Mouse (Mus musculus) embryonic facial prominence, embryonic 15.5 days (tissue): ENCODE data around the gene Stkld1. TPM values are rescaled to one million over a fixed set of nuclear protein-coding genes. Genes with fewer than 3 reads are reported as not detected.

Experiments used
- ATAC-seq: fragments of 200-750 bp; cut with Nextera tagmentation; 2 replicates; pipeline ENCODE4 v1.8.0; 2017; ENCODE audit warnings: low read depth, moderate TSS enrichment; ENCODE audit not compliant: insufficient number of reproducible peaks, low FRiP score, low TSS enrichment
- H3K27ac ChIP-seq: fragments of 300-500 bp; sonication (generic); replicated peaks from 2 replicates; pipeline ENCODE4 v1.5.1; 2015; ENCODE audit warnings: mild to moderate bottlenecking, inconsistent platforms
- H3K27me3 ChIP-seq: fragments of 300-500 bp; sonication (generic); 2 replicates; pipeline ENCODE4 v1.6.1; 2015; ENCODE audit warnings: inconsistent platforms
- H3K36me3 ChIP-seq: fragments of 300-500 bp; sonication (generic); 2 replicates; pipeline ENCODE4 v1.6.1; 2015; ENCODE audit warnings: mild to moderate bottlenecking, inconsistent platforms
- H3K4me1 ChIP-seq: fragments of 300-500 bp; sonication (generic); 2 replicates; pipeline ENCODE4 v1.6.1; 2015; ENCODE audit warnings: inconsistent platforms
- H3K4me2 ChIP-seq: fragments of 300-500 bp; sonication (generic); replicated peaks from 2 replicates; pipeline ENCODE4 v1.6.1; 2015; ENCODE audit warnings: mild to moderate bottlenecking, inconsistent platforms
- H3K4me3 ChIP-seq: fragments of 300-500 bp; sonication (generic); replicated peaks from 2 replicates; pipeline ENCODE4 v1.5.1; 2015; ENCODE audit warnings: mild to moderate bottlenecking, inconsistent platforms
- H3K9ac ChIP-seq: fragments of 300-500 bp; sonication (generic); 2 replicates; pipeline ENCODE4 v1.6.1; 2015; ENCODE audit warnings: inconsistent platforms
- H3K9me3 ChIP-seq: fragments of 300-500 bp; sonication (generic); replicated peaks from 2 replicates; pipeline ENCODE4 v1.6.1; 2016; ENCODE audit warnings: inconsistent platforms
- WGBS: fragments of 180-500 bp; shearing (Covaris S2); methylation state at CpG from one replicate; pipeline ENCODE4 v1.1.7; 2015; 5-methylcytosine and 5-hydroxymethylcytosine counted together
- polyA plus RNA-seq: library from polyadenylated mRNA; unstranded; fragments of >200 nt; fragmentation: Nextera tagmentation; extraction: Ambion mirVana; gene quantifications from 2 replicates; pipeline ENCODE4 v1.2.1, GENCODE M21; 2015

Gene Stkld1
- polyA plus RNA-seq, 1 experiment from 2014 or later = 0.07 TPM

GRCm38 (mm10) chr2:26951346-26951905 is 17.6 kb downstream of the Stkld1 start:
- 86% methylated on average over 8 of the region's 8 CpGs for WGBS
- H3K36me3 ChIP-seq = peaks cover 71% of the 10 kb centered on the region

GRCm38 (mm10) chr2:26952193-26952592 is 18.3 kb downstream of the Stkld1 start:
- Histone ChIP-seq H3K27me3 (no peaks in the 10 kb centered on the region), H3K4me1 (no peaks in the 10 kb centered on the region)

More at GRCm38 (mm10) chr2:26951346-26951905, 17.6 kb downstream of the Stkld1 start:
- H3K9me3 ChIP-seq = no peaks in the 10 kb centered on the region
- H3K27ac ChIP-seq = no peak overlapping the region
- ATAC-seq = no peak
- no peak overlapping the region for H3K4me2 ChIP-seq
- no peaks in the 10 kb centered on the region for H3K4me1 ChIP-seq
- no peak overlapping the region for H3K9ac ChIP-seq
- H3K4me3 ChIP-seq = no peak overlapping the region
- no peaks in the 10 kb centered on the region for H3K27me3 ChIP-seq

GRCm38 (mm10) chr2:26952866-26953265 is 19.0 kb downstream of the Stkld1 start:
- H3K27me3 ChIP-seq = no peaks in the 10 kb centered on the region
- no peak overlapping the region for H3K4me2 ChIP-seq
- H3K9ac ChIP-seq = no peak overlapping the region
- peaks cover 78% of the 10 kb centered on the region for H3K36me3 ChIP-seq
- H3K4me1 ChIP-seq = no peaks in the 10 kb centered on the region
- ATAC-seq = no peak
- WGBS = 79% methylated on average over 8 of the region's 8 CpGs
- no peak overlapping the region for H3K4me3 ChIP-seq
- no peak overlapping the region for H3K27ac ChIP-seq
- H3K9me3 ChIP-seq = no peaks in the 10 kb centered on the region

More at GRCm38 (mm10) chr2:26952193-26952592, 18.3 kb downstream of the Stkld1 start:
- no peak overlapping the region for H3K4me2 ChIP-seq
- H3K9me3 ChIP-seq = no peaks in the 10 kb centered on the region
- no peak overlapping the region for H3K27ac ChIP-seq
- H3K36me3 ChIP-seq = peaks cover 74% of the 10 kb centered on the region
- no peak for ATAC-seq
- H3K4me3 ChIP-seq = no peak overlapping the region
- H3K9ac ChIP-seq = no peak overlapping the region
- 92% methylated on average over 4 of the region's 4 CpGs for WGBS

- Histone ChIP-seq H3K9me3 (no peaks in the 10 kb centered on the region), H3K36me3 (peaks cover 82% of the 10 kb centered on the region), H3K27me3 (no peaks in the 10 kb centered on the region), H3K4me2 (no peak overlapping the region), H3K27ac (no peak overlapping the region), H3K9ac (no peak overlapping the region), H3K4me3 (no peak overlapping the region), H3K4me1 (no peaks in the 10 kb centered on the region)
- ATAC-seq = no peak
- WGBS = 93% methylated on average over 2 of the region's 2 CpGs
These were observed 21.0 kb downstream of the Stkld1 start for GRCm38 (mm10) chr2:26954735-26955395.

GRCm38 (mm10) chr2:26956811-26957487 is 23.1 kb downstream of the Stkld1 start:
- Histone ChIP-seq H3K4me1 (peaks cover 8% of the 10 kb centered on the region; the same call in 1 of the 2 replicates), H3K4me3 (no peak overlapping the region), H3K27me3 (no peaks in the 10 kb centered on the region), H3K4me2 (no peak overlapping the region), H3K36me3 (peaks cover 91% of the 10 kb centered on the region), H3K9me3 (no peaks in the 10 kb centered on the region), H3K9ac (no peak overlapping the region), H3K27ac (no peak overlapping the region)
- 93% methylated on average over 12 of the region's 12 CpGs for WGBS
- ATAC-seq = no peak

GRCm38 (mm10) chr2:26957488-26957859 is 23.6 kb downstream of the Stkld1 start:
- WGBS = 76% methylated on average over 2 of the region's 2 CpGs
- Histone ChIP-seq H3K36me3 (peaks cover 90% of the 10 kb centered on the region), H3K9me3 (no peaks in the 10 kb centered on the region), H3K4me2 (no peak overlapping the region), H3K4me1 (peaks cover 13% of the 10 kb centered on the region; the same call in 1 of the 2 replicates), H3K4me3 (no peak overlapping the region), H3K9ac (no peak overlapping the region), H3K27me3 (no peaks in the 10 kb centered on the region), H3K27ac (no peak overlapping the region)
- no peak for ATAC-seq

- Histone ChIP-seq H3K27ac (no peak overlapping the region), H3K4me1 (peaks cover 27% of the 10 kb centered on the region), H3K4me2 (no peak overlapping the region), H3K9me3 (no peaks in the 10 kb centered on the region), H3K27me3 (no peaks in the 10 kb centered on the region), H3K9ac (no peak overlapping the region), H3K4me3 (no peak overlapping the region), H3K36me3 (peaks cover 58% of the 10 kb centered on the region)
- 76% methylated on average over 4 of the region's 4 CpGs for WGBS
- ATAC-seq = no peak
These were observed 26.9 kb downstream of the Stkld1 start for GRCm38 (mm10) chr2:26960756-26961155.

GRCm38 (mm10) chr2:26963923-26964723 is 30.3 kb downstream of the Stkld1 start, which contains the start of gene Rexo4:
TSS of gene Rexo4 (minus strand) at chr2:26964386.
- peak; percentile 94 for ATAC-seq

GRCm38 (mm10) chr2:26964724-26965370 is 31.0 kb downstream of the Stkld1 start:
- WGBS = 12% methylated on average over 14 of the region's 14 CpGs
- ATAC-seq = no peak
- H3K4me1 ChIP-seq = peaks cover 27% of the 10 kb centered on the region

More at GRCm38 (mm10) chr2:26963923-26964723, 30.3 kb downstream of the Stkld1 start, which contains the start of gene Rexo4:
- Histone ChIP-seq H3K36me3 (peaks cover 27% of the 10 kb centered on the region), H3K4me2 (peak within 1 kb of the TSS; percentile 73), H3K4me3 (peak within 1 kb of the TSS; percentile 83), H3K4me1 (peaks cover 27% of the 10 kb centered on the region), H3K9ac (peak within 1 kb of the TSS; percentile 82), H3K27me3 (no peaks in the 10 kb centered on the region), H3K27ac (peak within 1 kb of the TSS; percentile 99), H3K9me3 (no peaks in the 10 kb centered on the region)
- WGBS = under 1% methylated on average over 50 of the region's 50 CpGs

GRCm38 (mm10) chr2:26967262-26967661 is 33.4 kb downstream of the Stkld1 start:
- peaks cover 15% of the 10 kb centered on the region for H3K4me1 ChIP-seq
- 88% methylated on average over 2 of the region's 2 CpGs for WGBS
- H3K9ac ChIP-seq = no peak overlapping the region
- H3K36me3 ChIP-seq = peaks cover 1% of the 10 kb centered on the region; the same call in 1 of the 2 replicates
- no peak overlapping the region for H3K4me3 ChIP-seq
- ATAC-seq = no peak
- H3K9me3 ChIP-seq = no peaks in the 10 kb centered on the region
- H3K4me2 ChIP-seq = no peak overlapping the region
- H3K27ac ChIP-seq = no peak overlapping the region
- H3K27me3 ChIP-seq = no peaks in the 10 kb centered on the region

More at GRCm38 (mm10) chr2:26964724-26965370, 31.0 kb downstream of the Stkld1 start:
- peak overlapping the region; percentile 82 for H3K9ac ChIP-seq
- H3K4me2 ChIP-seq = peak overlapping the region; percentile 73
- H3K27me3 ChIP-seq = no peaks in the 10 kb centered on the region
- H3K4me3 ChIP-seq = peak overlapping the region; percentile 83
- H3K36me3 ChIP-seq = peaks cover 23% of the 10 kb centered on the region
- peak overlapping the region; percentile 99 for H3K27ac ChIP-seq
- H3K9me3 ChIP-seq = no peaks in the 10 kb centered on the region
